Mouse (Mus musculus) ES-Bruce4 (cell line): Measurements from ENCODE around the gene Gpm6a. TPM values are rescaled to one million over a fixed set of nuclear protein-coding genes. Genes with fewer than 3 reads are reported as not detected.
"Not testable (repeated sequence)": the region's sequence is repeated elsewhere in the genome, so short reads cannot be mapped to it uniquely, and the experiment has no call there.

Experiments used
- H3K27ac ChIP-seq: 2 replicates; pipeline ENCODE4 v1.5.1; 2012; ENCODE audit warnings: low read length, inconsistent platforms; ENCODE audit not compliant: insufficient read depth
- H3K27me3 ChIP-seq: 2 replicates; pipeline ENCODE4 v1.6.1; 2012; ENCODE audit warnings: mild to moderate bottlenecking, low read length, inconsistent platforms; ENCODE audit not compliant: control insufficient read depth, poor library complexity, insufficient read depth, severe bottlenecking
- H3K36me3 ChIP-seq: 2 replicates; pipeline ENCODE4 v1.6.1; 2012; ENCODE audit warnings: inconsistent platforms, mild to moderate bottlenecking, low read length, moderate library complexity; ENCODE audit not compliant: control insufficient read depth, poor library complexity, insufficient read depth, severe bottlenecking
- H3K4me1 ChIP-seq: one replicate; pipeline ENCODE4 v1.8.1; 2011; ENCODE audit warnings: low read length; ENCODE audit not compliant: control insufficient read depth, insufficient read depth
- H3K4me3 ChIP-seq: 2 replicates; pipeline ENCODE4 v1.5.1; 2011; ENCODE audit warnings: low read depth, mild to moderate bottlenecking, low read length
- H3K9ac ChIP-seq: 2 replicates; pipeline ENCODE4 v1.6.1; 2012; ENCODE audit warnings: low read depth, mild to moderate bottlenecking, inconsistent platforms; ENCODE audit not compliant: poor library complexity, severe bottlenecking
- H3K9me3 ChIP-seq: replicated peaks from 2 replicates; pipeline ENCODE4 v1.6.1; 2012; ENCODE audit warnings: mild to moderate bottlenecking, low read length, inconsistent platforms; ENCODE audit not compliant: control insufficient read depth, poor library complexity, insufficient read depth, severe bottlenecking
- CTCF ChIP-seq: IDR thresholded peaks from one replicate; pipeline ENCODE4 v1.8.1; 2011; ENCODE audit warnings: low read depth, low read length
- EP300 ChIP-seq: IDR thresholded peaks from 2 replicates; pipeline ENCODE4 v1.6.1; 2011; ENCODE audit warnings: low read depth, low read length; ENCODE audit not compliant: insufficient read depth
- POLR2A ChIP-seq: IDR thresholded peaks from one replicate; pipeline ENCODE4 v1.8.1; 2011; ENCODE audit warnings: low read length; ENCODE audit not compliant: insufficient read depth
- polyA plus RNA-seq: library from polyadenylated mRNA; stranded (reverse); fragments of >200 nt; gene quantifications from 2 replicates; pipeline ENCODE4 v1.2.4, GENCODE M21; 2011; ENCODE audit warnings: low read depth; ENCODE audit not compliant: missing spikeins, insufficient read depth, insufficient read length

The Gpm6a gene
- polyA plus RNA-seq, 1 experiment, result 0.61 TPM

DNA sequence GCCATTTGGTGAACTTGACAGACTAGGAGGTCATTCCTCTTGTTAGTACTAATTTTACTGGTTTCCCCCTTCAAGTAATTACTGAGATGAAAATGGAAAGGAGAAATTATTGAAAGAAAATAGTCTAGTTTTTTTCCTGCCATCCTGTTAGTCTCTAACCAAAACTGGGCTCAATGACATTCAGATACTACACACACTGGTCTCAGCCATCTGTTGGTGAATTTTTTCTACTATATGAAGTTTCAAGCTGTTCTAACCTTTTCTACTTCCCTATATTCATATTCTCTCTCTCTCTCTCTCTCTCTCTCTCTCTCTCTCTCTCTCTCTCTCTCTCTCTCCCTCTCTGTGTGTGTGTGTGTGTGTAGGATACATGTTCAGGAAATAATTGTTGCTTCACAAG is 80.8 kb downstream of the Gpm6a start:
- Histone ChIP-seq H3K27me3 (no peaks in the 10 kb centered on the region; the same call in 1 of the 2 replicates), H3K27ac (no peak overlapping the region), H3K9ac (no peak overlapping the region), H3K9me3 (no peaks in the 10 kb centered on the region), H3K4me1 (no peaks in the 10 kb centered on the region), H3K4me3 (no peak overlapping the region), H3K36me3 (no peaks in the 10 kb centered on the region)
- TF ChIP-seq CTCF, result no peak
- no peak for TF ChIP-seq POLR2A
- no peak for TF ChIP-seq EP300

DNA sequence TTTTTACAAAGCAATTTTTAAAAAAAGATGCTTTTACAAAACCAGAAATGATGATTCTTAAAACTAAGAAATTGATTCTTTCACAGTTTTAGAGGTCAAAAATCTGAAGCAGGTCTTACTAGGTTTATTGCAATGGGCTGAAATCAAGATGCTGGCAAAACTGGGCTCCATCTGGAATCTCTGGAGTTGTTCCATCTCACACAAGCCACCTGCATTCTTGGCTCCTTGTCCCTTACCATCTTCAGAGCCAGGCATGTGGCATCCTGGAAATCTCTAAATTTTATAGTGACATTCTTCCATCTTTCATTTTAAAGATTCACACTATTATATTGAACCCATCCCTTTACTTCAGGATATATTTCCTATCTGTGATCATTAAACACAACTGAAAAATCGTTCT is 88.3 kb downstream of the Gpm6a start:
- H3K27me3 ChIP-seq, result no peaks in the 10 kb centered on the region; the same call in 1 of the 2 replicates
- H3K27ac ChIP-seq, result no peak overlapping the region
- H3K4me3 ChIP-seq, result no peak overlapping the region
- TF ChIP-seq CTCF (no peak), EP300 (no peak), POLR2A (no peak)
- no peaks in the 10 kb centered on the region for H3K9me3 ChIP-seq
- no peak overlapping the region for H3K9ac ChIP-seq
- no peaks in the 10 kb centered on the region for H3K4me1 ChIP-seq
- no peaks in the 10 kb centered on the region for H3K36me3 ChIP-seq

DNA sequence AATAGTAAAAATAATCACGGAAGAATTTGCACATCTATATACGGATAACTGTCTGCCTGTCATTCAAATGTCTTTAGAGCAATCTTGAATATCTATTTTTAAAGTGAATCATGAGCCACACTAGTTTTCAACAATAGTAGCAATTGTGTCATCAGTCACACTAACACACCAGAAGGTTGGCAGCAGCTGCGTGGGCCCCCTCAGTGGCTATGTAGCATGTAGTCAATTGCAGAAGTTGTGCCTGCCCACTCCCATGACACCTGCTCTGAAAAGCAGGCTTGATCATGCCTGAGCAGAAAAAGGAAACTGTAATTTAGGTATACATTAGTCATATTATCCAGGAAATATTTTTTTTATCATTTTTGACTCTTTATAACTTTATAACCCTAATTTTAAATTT is 93.8 kb downstream of the Gpm6a start:
- Histone ChIP-seq H3K27me3 (no peaks in the 10 kb centered on the region), H3K9me3 (no peaks in the 10 kb centered on the region), H3K36me3 (no peaks in the 10 kb centered on the region), H3K9ac (no peak overlapping the region), H3K27ac (no peak overlapping the region), H3K4me1 (no peaks in the 10 kb centered on the region), H3K4me3 (no peak overlapping the region)
- no peak for TF ChIP-seq POLR2A
- TF ChIP-seq EP300, result no peak
- no peak for TF ChIP-seq CTCF

DNA sequence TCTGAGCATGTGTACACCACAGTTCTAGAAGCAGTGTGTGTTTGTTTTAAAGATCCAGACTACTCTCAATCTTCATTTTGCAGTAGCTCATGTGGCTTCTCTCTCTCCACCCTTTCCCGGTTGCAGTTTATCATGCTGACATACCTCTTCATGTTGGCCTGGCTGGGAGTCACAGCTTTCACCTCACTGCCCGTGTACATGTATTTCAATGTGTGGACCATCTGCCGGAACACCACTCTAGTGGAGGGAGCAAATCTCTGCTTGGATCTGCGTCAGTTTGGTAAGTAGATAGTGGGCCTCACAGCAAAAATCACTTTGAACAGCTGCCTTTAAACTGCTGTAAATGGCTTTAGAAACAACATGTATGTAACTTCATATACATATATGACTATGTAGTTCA is 95.3 kb downstream of the Gpm6a start:
- Histone ChIP-seq H3K36me3 (no peaks in the 10 kb centered on the region), H3K9me3 (no peaks in the 10 kb centered on the region), H3K4me1 (no peaks in the 10 kb centered on the region), H3K9ac (no peak overlapping the region), H3K4me3 (no peak overlapping the region), H3K27ac (no peak overlapping the region), H3K27me3 (no peaks in the 10 kb centered on the region)
- TF ChIP-seq POLR2A (no peak), EP300 (no peak), CTCF (no peak)

DNA sequence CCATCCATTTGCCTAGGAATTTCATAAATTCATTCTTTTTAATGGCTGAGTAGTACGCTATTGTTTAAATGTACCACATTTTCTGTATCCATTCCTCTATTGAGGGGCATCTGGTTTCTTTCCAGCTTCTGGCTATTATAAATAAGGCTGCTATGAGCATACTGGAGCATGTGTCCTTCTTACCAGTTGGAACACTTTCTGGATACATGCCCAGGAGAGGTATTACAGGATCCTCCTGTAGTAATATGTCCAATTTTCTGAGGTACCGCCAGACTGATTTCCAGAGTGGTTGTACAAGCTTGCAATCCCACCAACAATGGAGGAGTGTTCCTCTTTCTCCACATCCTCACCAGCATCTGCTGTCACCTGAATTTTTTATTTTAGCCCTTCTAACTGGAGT is 114.2 kb downstream of the Gpm6a start:
- not testable (repeated sequence) for H3K27ac ChIP-seq, H3K27me3 ChIP-seq, H3K9ac ChIP-seq, H3K4me3 ChIP-seq, H3K9me3 ChIP-seq, H3K36me3 ChIP-seq, H3K4me1 ChIP-seq

DNA sequence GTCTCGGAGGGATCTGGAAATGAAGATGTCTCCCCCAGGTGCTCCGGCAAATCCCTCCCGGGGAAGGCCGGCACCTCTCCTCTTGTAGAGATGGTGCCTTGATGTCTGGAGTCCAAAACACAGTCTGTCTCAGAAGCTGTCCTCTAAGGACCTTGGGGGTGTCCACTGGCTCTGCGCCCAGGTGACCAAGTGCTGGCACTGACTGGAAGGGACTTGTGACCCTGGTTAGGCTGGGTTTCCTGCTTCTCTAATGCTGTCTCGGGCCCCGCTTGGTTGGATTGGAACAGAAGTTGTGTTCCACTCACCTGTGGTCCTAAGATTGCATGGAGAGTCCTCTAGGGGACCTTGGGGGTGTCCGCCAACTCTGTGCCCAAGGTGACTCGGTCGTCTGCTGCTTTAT is 118.8 kb downstream of the Gpm6a start:
- H3K4me3 ChIP-seq, result no peak overlapping the region
- H3K36me3 ChIP-seq, result no peaks in the 10 kb centered on the region
- no peak overlapping the region for H3K27ac ChIP-seq
- no peak for TF ChIP-seq EP300
- TF ChIP-seq POLR2A, result no peak
- TF ChIP-seq CTCF, result no peak
- H3K9ac ChIP-seq, result no peak overlapping the region
- H3K27me3 ChIP-seq, result no peaks in the 10 kb centered on the region
- H3K9me3 ChIP-seq, result 0 out of 2 replicates have a peak, but pooled peaks cover 2% of the 10 kb centered on the region
- H3K4me1 ChIP-seq, result no peaks in the 10 kb centered on the region

DNA sequence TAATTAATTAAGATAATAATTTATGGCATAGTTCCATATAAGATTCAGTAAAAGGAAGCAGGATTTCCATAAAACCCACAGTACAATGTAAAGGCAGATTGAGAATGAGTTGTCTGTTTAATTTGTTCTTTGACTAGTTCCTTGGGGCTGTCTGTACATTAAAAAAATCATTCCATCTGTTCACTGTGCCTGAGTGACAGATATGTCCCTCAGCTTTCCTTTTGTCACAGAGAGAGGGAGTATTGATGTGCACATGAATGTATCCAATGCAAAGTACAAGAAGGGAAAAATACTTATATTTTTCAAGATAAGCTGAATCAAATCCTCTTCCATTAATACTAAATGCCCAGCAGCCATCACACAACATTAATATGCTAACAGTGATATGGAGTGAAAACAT is 147.6 kb downstream of the Gpm6a start:
- no peaks in the 10 kb centered on the region for H3K27me3 ChIP-seq
- no peaks in the 10 kb centered on the region for H3K36me3 ChIP-seq
- H3K4me3 ChIP-seq, result no peak overlapping the region
- H3K9ac ChIP-seq, result no peak overlapping the region
- no peaks in the 10 kb centered on the region for H3K4me1 ChIP-seq
- H3K9me3 ChIP-seq, result peaks cover 9% of the 10 kb centered on the region
- no peak for TF ChIP-seq EP300
- TF ChIP-seq POLR2A, result no peak
- no peak for TF ChIP-seq CTCF
- H3K27ac ChIP-seq, result no peak overlapping the region
